Mouse (Mus musculus): ENCODE measurements around the gene Alk.

- TF ChIP-seq CTCF (IDR thresholded peaks at IDR 0.05; ENCODE audit: low read depth) (no peak), EP300 (IDR thresholded peaks at IDR 0.05; ENCODE audit: low read depth) (no peak)
These were observed 332.8 kb downstream of the Alk start for GRCm38 (mm10) chr17:72271640-72272039.

Data from liver, embryonic 14.5 days (tissue).